Comparison of ENCODE assay signal across 16 mouse cellular contexts in genomic region chrX:101423462-101423861, GRCm38 (mm10). TPM values are rescaled to one million over a fixed set of nuclear protein-coding genes. Genes with fewer than 3 reads are reported as not detected.
"Had no signal": no experiment of that assay in that cellular context is flagged by ENCODE, and none has a peak within 500 bp of the region (broad histone marks: within the 10 kb centered on the region; RNA-seq: fewer than 3 reads in every experiment).

No protein-coding gene starts in this region.

- H3K4me3 ChIP-seq: left cerebral cortex, adult 2 months; limb, embryonic 10.5 days; liver, embryonic 15.5 days; midbrain, embryonic 10.5 days; myocyte; neural tube, embryonic 15.5 days had no signal

- H3K36me3 ChIP-seq: limb, embryonic 10.5 days; liver, embryonic 15.5 days; midbrain, embryonic 10.5 days; neural tube, embryonic 15.5 days had no signal

- H3K9ac ChIP-seq: liver, embryonic 15.5 days; lung, embryonic 14.5 days; neural tube, embryonic 15.5 days had no signal

- H3K27ac ChIP-seq: left cerebral cortex, adult 2 months; limb, embryonic 10.5 days; liver, embryonic 15.5 days; midbrain, embryonic 10.5 days; neural tube, embryonic 15.5 days; stomach, postnatal 0 days had no signal

- DNase-seq: kidney, postnatal 25 days; lung, embryonic 14.5 days; lung, postnatal 10 days; lung, postnatal 4 days; midbrain, embryonic 14.5 days; thymus, postnatal 4 days had no signal

- H3K27me3 ChIP-seq: liver, embryonic 15.5 days; neural tube, embryonic 15.5 days had no signal

- H3K4me2 ChIP-seq: liver, embryonic 11.5 days; liver, embryonic 15.5 days; lung, embryonic 14.5 days; neural tube, embryonic 15.5 days had no signal

- H3K9me3 ChIP-seq: limb, embryonic 10.5 days; liver, embryonic 15.5 days; midbrain, embryonic 10.5 days; neural tube, embryonic 15.5 days had no signal

RNA-seq across cellular contexts. Expression of gene Gjb1, which starts 47.3 kb away (rescaled TPM):
- total RNA-seq: megakaryocyte, adult 5-6 weeks had no signal
- polyA plus RNA-seq: limb, embryonic 10.5 days; midbrain, embryonic 10.5 days; myocyte; neural tube, embryonic 11.5 days had no signal
